Mouse (Mus musculus) C2C12 (cell line): ENCODE results near the gene Gtf3c5. TPM values are rescaled to one million over a fixed set of nuclear protein-coding genes. Genes with fewer than 3 reads are reported as not detected.
A peak's percentile ranks its signal among the peaks of the same experiment; 100 is the strongest.

Source experiments
- H3K27me3 ChIP-seq: one replicate; pipeline ENCODE4 v1.6.1; 2011; ENCODE audit not compliant: control insufficient read depth, insufficient read depth, insufficient read length
- H3K36me3 ChIP-seq: one replicate; pipeline ENCODE4 v1.6.1; 2011; ENCODE audit not compliant: control insufficient read depth, insufficient read depth
- H3K4me3 ChIP-seq: one replicate; pipeline ENCODE4 v1.5.1; 2011; ENCODE audit warnings: mild to moderate bottlenecking, control low read depth; ENCODE audit not compliant: poor library complexity, insufficient read depth, severe bottlenecking
- H3K79me2 ChIP-seq: one replicate; pipeline ENCODE4 v1.6.1; 2011; ENCODE audit not compliant: control insufficient read depth, insufficient read depth
- H3K79me3 ChIP-seq: one replicate; pipeline ENCODE4 v1.6.1; 2011; ENCODE audit warnings: low read depth, control low read depth
- H3ac ChIP-seq: one replicate; pipeline ENCODE3; 2011; ENCODE audit warnings: low read depth; ENCODE audit not compliant: control insufficient read depth, insufficient read length
- CEBPB ChIP-seq: IDR thresholded peaks from one replicate; pipeline ENCODE4 v1.6.1; 2011; ENCODE audit warnings: low read depth, mild to moderate bottlenecking, control low read depth, moderate library complexity
- CTCF ChIP-seq: IDR thresholded peaks from one replicate; pipeline ENCODE4 v1.5.1; 2011; ENCODE audit not compliant: control insufficient read depth, insufficient read depth, insufficient read length
- FOSL1 ChIP-seq: IDR thresholded peaks from one replicate; pipeline ENCODE4 v1.8.0; 2011; ENCODE audit warnings: mild to moderate bottlenecking, low read length; ENCODE audit not compliant: poor library complexity, insufficient read depth, severe bottlenecking
- MAX ChIP-seq: IDR thresholded peaks from one replicate; pipeline ENCODE4 v1.6.1; 2011; ENCODE audit warnings: mild to moderate bottlenecking, control low read depth
- MYOD1 ChIP-seq: IDR thresholded peaks from one replicate; pipeline ENCODE4 v1.6.1; 2011; ENCODE audit warnings: low read depth; ENCODE audit not compliant: control insufficient read depth, insufficient read length
- MYOG ChIP-seq: IDR thresholded peaks from one replicate; pipeline ENCODE4 v1.6.1; 2011; ENCODE audit not compliant: control insufficient read depth, insufficient read length; ENCODE audit errors: extremely low read depth
- USF1 ChIP-seq: IDR thresholded peaks from one replicate; pipeline ENCODE4 v1.6.1; 2011; ENCODE audit warnings: low read depth, mild to moderate bottlenecking, control low read depth, moderate library complexity
- polyA plus RNA-seq: library from polyadenylated mRNA; unstranded; fragments of >200 nt; fragmentation: generic; extraction: Trizol; gene quantifications from one replicate; pipeline ENCODE4 v1.2.1, GENCODE M21; 2012; ENCODE audit warnings: missing spikeins

Gtf3c5 gene
- polyA plus RNA-seq, 1 experiment = 28.1 TPM

DNA sequence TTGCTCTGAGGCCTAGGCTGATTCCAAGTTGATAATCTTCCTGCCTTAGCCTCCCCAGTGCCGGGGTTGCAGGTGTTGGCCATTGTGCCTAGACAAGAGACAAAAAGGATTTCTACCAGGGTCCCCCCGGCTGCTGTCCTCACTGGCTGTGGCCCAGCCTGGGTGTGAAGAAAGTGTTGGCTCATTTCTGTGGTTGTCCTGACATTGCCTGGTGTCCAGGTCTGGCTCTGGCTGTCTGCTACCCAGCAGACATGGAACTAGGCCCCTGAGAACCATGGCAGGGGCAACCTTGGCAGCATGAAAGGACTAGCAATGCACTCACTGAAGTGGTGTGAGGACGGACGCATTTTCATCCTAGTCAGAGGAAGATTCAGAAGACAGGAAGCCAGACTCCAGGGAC is 53.7 kb downstream of the Gtf3c5 start:
- TF ChIP-seq CEBPB = no peak
- no peak for TF ChIP-seq FOSL1
- TF ChIP-seq MAX = no peak
- no peak for TF ChIP-seq MYOG
- no peak for TF ChIP-seq MYOD1
- no peak for TF ChIP-seq USF1
- no peak for TF ChIP-seq CTCF
- Histone ChIP-seq H3K36me3 (no peaks in the 10 kb centered on the region), H3ac (no peak overlapping the region), H3K4me3 (no peak overlapping the region), H3K79me3 (no peaks in the 10 kb centered on the region), H3K79me2 (no peaks in the 10 kb centered on the region), H3K27me3 (no peaks in the 10 kb centered on the region)

DNA sequence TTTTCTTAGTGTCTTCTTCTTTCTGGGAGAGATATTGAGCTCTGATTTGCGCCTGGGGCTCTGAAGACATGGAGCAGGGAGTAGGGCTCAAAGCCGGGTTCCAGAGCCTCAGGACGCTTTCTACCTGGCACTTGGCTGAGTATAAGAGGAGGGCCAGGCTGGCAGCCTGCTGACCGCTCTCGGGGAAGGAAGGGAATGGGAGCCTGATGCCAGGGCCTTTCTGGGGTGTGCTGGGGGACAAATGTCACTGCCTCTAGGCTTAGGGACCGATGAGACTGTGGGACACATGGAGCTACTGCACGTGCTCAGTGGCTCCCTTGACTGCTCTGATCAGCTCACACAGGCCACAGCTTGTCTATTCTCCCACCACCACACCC is 55.2 kb downstream of the Gtf3c5 start:
- no peak overlapping the region for H3K4me3 ChIP-seq
- H3K79me3 ChIP-seq = no peaks in the 10 kb centered on the region
- H3K36me3 ChIP-seq = no peaks in the 10 kb centered on the region
- H3K27me3 ChIP-seq = no peaks in the 10 kb centered on the region
- no peak overlapping the region for H3ac ChIP-seq
- H3K79me2 ChIP-seq = no peaks in the 10 kb centered on the region
- TF ChIP-seq MYOG (no peak), USF1 (no peak), MAX (no peak), FOSL1 (no peak), MYOD1 (no peak), CEBPB (no peak), CTCF (no peak)

DNA sequence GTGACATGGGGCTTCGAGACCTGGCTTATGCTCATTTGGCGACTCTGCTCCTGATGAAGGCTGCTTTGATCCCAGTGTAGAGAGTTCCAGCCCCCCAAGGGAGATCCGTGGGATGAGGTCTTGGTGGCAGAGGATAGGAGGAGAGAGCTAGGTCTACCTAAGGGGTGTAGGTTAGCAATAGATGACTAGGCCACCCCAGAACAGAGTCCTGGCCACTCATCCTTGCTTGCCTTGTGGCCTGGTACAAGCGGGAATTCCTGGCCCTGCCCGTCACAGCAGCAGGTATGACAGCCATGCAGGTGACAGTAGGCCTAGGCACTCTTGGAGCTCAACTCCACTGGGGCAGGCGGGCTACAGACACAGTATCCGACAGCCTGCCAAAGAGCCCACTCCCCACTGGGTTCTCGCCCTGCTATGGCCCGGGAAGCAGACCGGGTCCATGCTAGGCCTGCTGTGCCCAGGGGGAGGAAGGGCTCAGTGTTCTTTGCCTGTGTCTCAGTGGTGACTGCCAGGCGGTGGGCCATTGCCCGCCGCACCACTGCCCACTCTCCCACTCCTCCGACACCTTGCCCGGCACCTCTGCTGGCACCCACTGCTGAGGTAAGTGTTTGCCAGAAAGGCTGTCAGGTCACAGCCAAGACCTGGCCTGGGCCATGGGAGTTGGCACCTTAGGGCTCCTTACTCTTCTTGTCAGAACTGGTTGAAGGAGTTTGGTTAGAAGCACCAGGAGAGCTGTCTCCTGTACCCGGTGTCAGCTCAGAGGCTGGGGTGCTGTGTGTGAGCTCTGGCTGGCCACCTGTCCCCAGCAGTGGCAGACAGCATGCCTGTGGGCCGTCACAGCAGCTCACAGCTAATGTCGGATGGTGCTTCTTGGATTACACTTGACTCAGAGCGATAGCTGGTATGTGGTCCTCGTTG is 55.9 kb downstream of the Gtf3c5 start:
- Histone ChIP-seq H3K4me3 (no peak overlapping the region), H3K79me3 (no peaks in the 10 kb centered on the region), H3ac (no peak overlapping the region), H3K27me3 (no peaks in the 10 kb centered on the region), H3K36me3 (no peaks in the 10 kb centered on the region), H3K79me2 (no peaks in the 10 kb centered on the region)
- TF ChIP-seq FOSL1 (no peak), MYOD1 (peak; percentile 67)

DNA sequence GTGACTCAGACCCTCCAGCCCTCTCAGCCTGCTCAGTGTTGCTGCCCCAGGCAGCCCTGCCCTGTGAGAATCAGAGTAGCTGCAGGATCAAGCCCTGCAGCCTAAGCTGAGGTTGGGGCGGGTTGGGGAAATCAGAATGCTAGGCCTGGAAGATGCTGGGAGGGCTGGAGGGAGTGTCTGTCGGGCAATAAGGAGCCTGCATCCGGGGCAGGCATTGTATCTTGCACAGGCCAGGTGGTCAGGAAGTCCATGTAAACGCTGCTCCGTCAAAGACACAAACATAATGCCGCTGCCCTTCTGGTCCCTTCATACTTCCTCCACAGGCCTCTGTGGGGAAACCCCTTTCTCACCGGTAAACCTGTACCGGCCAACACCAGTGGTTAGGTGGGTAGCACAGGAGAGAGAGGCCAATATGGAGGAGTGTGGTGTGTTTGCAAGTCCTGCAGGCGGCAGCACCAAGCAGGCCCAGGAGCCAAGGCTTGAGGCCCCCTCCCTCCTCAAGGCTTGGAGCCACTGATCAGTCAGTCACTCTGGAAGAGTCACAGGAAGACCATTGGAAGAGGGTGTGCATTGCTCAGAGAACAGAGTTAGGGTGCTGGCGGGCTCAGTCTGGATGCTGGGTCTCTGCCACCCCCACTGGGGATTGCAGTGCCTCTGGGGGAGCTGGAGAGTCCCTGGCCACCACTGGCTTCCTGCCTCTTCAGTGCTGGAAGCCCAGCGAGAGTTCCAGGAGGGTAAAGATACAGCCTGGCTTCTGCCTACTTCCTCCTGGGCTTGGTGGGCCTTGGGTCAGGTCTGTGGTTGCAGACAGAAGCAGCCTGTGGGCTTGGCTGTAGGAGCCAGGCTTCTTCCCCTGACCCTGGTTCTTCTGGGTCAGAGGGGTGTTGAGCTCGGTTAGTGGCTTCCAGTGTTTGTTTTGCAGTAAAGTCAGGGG is 57.3 kb downstream of the Gtf3c5 start:
- H3K36me3 ChIP-seq = no peaks in the 10 kb centered on the region
- H3K79me3 ChIP-seq = no peaks in the 10 kb centered on the region
- H3K27me3 ChIP-seq = no peaks in the 10 kb centered on the region
- TF ChIP-seq MYOG (no peak), CTCF (peak; percentile 1)
- H3ac ChIP-seq = no peak overlapping the region
- H3K79me2 ChIP-seq = no peaks in the 10 kb centered on the region
- H3K4me3 ChIP-seq = no peak overlapping the region

DNA sequence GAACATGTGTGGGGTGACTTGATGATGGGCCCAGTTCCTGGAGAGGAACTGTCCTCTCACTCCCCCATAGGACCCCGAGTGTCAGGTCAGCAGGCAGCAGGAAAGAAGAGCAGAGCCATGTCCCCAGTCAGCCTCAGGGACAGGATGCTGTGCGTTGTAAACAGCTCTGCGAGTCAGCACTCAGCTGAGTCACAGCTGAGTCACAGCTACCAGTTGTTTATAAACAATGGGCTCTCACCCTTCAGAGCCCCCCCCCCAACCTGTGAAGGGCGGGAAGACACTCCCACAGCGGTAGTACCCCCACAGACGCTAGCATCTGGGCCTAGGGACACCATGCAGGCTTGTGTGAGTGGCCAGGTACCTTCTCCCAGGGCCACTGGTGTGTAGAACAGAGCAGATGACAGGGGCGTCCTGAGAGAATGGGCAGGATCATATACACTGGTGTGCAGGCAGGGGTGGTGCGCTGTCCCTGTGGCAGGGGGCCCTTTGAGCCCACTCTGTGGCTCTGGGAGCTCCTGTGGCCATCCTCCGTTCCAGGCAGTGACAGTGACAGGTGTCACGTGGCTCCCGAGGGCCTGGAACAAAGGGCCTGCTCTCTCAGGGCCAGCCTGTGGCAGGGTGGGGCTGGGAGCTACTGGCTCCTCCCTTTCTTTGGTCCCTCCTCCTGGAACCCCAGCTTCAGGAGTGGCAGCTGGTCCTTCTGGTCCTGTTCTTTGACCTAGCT is 58.2 kb downstream of the Gtf3c5 start:
- Histone ChIP-seq H3ac (peak overlapping the region; percentile 31), H3K4me3 (no peak overlapping the region), H3K27me3 (no peaks in the 10 kb centered on the region), H3K79me3 (no peaks in the 10 kb centered on the region), H3K36me3 (no peaks in the 10 kb centered on the region), H3K79me2 (no peaks in the 10 kb centered on the region)
- TF ChIP-seq MYOD1 = peak; percentile 51
- peak; percentile 93 for TF ChIP-seq FOSL1
- TF ChIP-seq MAX = peak; percentile 74
- TF ChIP-seq USF1 = peak; percentile 91
- no peak for TF ChIP-seq CTCF
- no peak for TF ChIP-seq MYOG
- TF ChIP-seq CEBPB = no peak
